Mouse (Mus musculus): ENCODE measurements around the gene Skap1. TPM values are rescaled to one million over a fixed set of nuclear protein-coding genes. Genes with fewer than 3 reads are reported as not detected.
"Not testable (repeated sequence)": the region's sequence is repeated elsewhere in the genome, so short reads cannot be mapped to it uniquely, and the experiment has no call there.

The Skap1 gene
- polyA plus RNA-seq, 1 experiment from 2014 or later = 1.1 TPM

DNA sequence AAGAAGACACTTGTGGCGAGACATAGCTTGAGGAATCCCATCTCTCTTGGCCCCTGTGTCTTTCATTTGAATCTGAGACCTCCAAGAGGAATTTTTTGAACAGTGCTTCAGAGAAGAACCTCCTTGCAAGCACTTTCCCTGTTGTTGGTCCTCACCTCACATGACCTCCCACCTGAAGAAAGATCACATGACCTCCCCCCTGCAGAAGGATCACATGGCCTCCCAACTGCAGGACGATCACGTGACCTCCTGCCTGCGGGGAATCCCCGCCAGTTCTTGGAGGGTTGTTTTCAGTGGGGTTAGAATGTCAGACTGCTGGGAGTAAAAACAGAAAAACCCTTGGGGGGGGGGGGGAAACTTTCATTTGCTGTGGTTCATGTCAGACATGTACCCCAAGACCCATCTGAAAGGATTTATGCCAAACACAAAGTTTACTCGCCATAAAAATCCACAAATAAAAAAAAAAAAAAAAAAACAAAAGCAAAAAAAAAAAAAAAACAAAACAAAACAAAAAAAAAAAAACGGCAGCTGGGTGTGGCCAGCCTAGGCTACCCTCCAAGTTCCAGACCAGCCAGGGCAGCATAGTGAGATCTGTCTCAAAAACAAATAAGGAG, 232.6 kb downstream of the Skap1 start:
- 31% methylated on average over 7 of the region's 7 CpGs for WGBS
- Histone ChIP-seq H3K4me1 (no peaks in the 10 kb centered on the region), H3K27me3 (replicated peaks) (peaks cover 8% of the 10 kb centered on the region; the same call in 1 of the 2 replicates), H3K4me3 (no peak overlapping the region), H3K9ac (no peak overlapping the region), H3K9me3 (no peaks in the 10 kb centered on the region), H3K27ac (replicated peaks) (no peak overlapping the region), H3K36me3 (no peaks in the 10 kb centered on the region), H3K4me2 (no peak overlapping the region)
- ATAC-seq (ENCODE audit: extremely low read depth, insufficient number of reproducible peaks, low FRiP score, low TSS enrichment) = no peak

DNA sequence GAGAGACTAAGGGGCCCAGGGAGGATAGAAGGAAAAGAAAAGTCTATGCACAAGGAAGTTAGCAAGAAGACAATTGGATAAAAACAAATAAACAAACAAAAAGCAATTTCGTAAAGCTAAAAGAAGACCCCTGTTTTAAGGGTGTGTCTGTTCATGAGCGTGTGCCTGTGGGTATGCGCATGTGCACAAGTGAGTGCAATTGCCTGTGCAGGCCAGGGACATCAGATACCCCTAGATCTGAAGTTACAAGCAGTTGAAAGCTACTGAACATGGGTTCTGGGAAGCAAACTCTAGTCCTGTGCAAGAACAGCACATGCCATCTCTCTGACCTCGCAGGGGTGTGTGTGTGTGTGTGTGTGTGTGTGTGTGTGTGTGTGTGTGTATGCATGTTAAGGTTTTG, 233.1 kb downstream of the Skap1 start:
- WGBS = 76% methylated on average over 4 of the region's 4 CpGs

GRCm38 (mm10) chr11:96703813-96704212, 239.4 kb downstream of the Skap1 start:
- Histone ChIP-seq H3K4me3 (no peak overlapping the region), H3K9me3 (no peaks in the 10 kb centered on the region), H3K4me2 (no peak overlapping the region), H3K27ac (replicated peaks) (no peak overlapping the region), H3K4me1 (no peaks in the 10 kb centered on the region), H3K27me3 (replicated peaks) (peaks cover 49% of the 10 kb centered on the region), H3K36me3 (no peaks in the 10 kb centered on the region), H3K9ac (no peak overlapping the region)
- 67% methylated on average over 8 of the region's 8 CpGs for WGBS
- no peak for ATAC-seq (ENCODE audit: extremely low read depth, insufficient number of reproducible peaks, low FRiP score, low TSS enrichment)

More for the DNA sequence above, 233.1 kb downstream of the Skap1 start:
- H3K4me2 ChIP-seq = no peak overlapping the region
- ATAC-seq (ENCODE audit: extremely low read depth, insufficient number of reproducible peaks, low FRiP score, low TSS enrichment) = no peak
- no peaks in the 10 kb centered on the region for H3K4me1 ChIP-seq
- H3K9ac ChIP-seq = no peak overlapping the region
- H3K27me3 ChIP-seq (replicated peaks) = peaks cover 9% of the 10 kb centered on the region
- no peaks in the 10 kb centered on the region for H3K36me3 ChIP-seq
- H3K27ac ChIP-seq (replicated peaks) = no peak overlapping the region
- H3K4me3 ChIP-seq = no peak overlapping the region
- H3K9me3 ChIP-seq = no peaks in the 10 kb centered on the region

DNA sequence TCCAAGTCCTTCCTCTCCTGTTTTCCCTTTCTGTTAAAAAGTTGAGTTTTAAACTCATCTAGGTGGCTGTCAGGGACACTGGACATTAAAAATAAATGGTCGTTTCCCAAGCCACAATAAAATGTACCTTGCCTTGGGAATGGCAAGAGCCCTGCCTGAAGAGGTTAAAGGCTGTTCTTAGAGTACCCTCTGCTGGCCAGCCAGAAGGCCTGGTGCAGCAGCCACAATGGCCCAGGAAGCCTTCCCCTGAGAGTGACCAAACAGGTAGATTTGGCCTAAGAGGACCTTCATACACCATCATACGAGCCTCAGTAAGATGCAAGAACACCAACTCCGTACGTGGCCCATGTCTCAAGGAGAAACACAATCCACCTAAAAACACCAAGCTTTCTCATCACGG, 246.9 kb downstream of the Skap1 start:
- Histone ChIP-seq H3K36me3 (no peaks in the 10 kb centered on the region), H3K27ac (replicated peaks) (no peak overlapping the region), H3K4me2 (no peak overlapping the region), H3K27me3 (replicated peaks) (peaks cover 24% of the 10 kb centered on the region), H3K9me3 (no peaks in the 10 kb centered on the region), H3K4me1 (no peaks in the 10 kb centered on the region), H3K9ac (no peak overlapping the region), H3K4me3 (no peak overlapping the region)
- 69% methylated on average over 5 of the region's 5 CpGs for WGBS
- ATAC-seq (ENCODE audit: extremely low read depth, insufficient number of reproducible peaks, low FRiP score, low TSS enrichment) = no peak

DNA sequence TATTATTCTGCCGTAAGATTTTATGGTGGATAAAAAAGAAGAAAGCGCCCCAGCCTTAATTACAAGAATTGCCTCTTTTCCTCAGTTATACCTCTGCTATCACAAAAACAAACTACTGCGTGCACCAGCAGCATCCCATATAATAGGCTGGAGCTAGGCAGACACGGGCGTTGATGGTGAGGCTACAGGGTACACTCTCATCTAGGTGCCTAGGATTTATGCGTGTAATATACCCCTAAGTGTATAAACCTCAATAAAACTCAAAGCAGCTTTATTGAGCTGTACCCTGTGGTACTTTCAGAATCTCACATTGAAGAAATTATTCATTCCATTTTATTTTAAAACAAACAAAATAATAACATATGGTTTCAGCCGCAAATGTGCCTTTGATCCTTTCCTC, 247.3 kb downstream of the Skap1 start:
- no peak overlapping the region for H3K4me2 ChIP-seq
- H3K27ac ChIP-seq (replicated peaks) = no peak overlapping the region
- H3K4me3 ChIP-seq = no peak overlapping the region
- no peak overlapping the region for H3K9ac ChIP-seq
- WGBS = 90% methylated on average over 7 of the region's 7 CpGs
- peaks cover 21% of the 10 kb centered on the region for H3K27me3 ChIP-seq (replicated peaks)
- no peaks in the 10 kb centered on the region for H3K9me3 ChIP-seq
- ATAC-seq (ENCODE audit: extremely low read depth, insufficient number of reproducible peaks, low FRiP score, low TSS enrichment) = no peak
- H3K4me1 ChIP-seq = no peaks in the 10 kb centered on the region
- H3K36me3 ChIP-seq = no peaks in the 10 kb centered on the region

DNA sequence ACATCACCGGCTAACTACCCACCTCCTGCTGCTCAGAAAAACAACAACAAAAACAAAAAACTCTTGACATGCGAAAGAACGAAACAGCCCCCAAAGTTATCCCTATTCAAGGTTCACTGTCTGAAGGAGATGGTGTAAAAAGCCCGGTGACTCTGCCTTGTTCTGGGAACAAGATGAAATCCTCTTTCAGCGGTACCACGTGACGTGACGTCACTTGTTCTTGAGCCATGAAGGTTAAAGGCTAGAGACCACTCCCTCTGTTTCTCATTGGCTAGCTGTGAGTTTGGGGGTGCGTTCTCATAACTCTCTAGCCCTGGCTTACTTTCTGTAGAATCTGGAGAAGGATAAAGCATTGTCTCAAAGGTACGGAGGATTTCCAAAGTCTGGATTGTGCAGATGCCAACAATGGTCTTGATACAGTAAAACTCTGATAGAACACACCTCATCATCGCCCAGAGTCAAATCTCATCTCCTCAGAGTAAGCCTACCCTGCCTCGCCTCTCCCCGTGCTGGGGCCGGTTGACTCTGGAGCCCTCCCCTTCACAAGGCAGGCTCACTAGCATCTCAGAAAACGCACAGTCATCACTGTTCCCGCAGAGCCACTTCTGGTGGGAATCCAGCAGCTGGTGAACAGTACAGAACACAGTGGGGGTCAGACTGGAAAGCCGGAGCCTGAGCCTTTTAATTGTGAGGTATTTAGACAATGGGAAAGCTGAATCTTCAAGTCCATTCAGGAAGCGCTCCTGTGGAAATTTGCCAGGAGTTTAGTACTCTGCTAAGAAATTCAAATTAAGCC, 249.0 kb downstream of the Skap1 start:
- Histone ChIP-seq H3K36me3 (no peaks in the 10 kb centered on the region), H3K27ac (replicated peaks) (no peak overlapping the region), H3K4me3 (no peak overlapping the region), H3K27me3 (replicated peaks) (peaks cover 4% of the 10 kb centered on the region), H3K9me3 (no peaks in the 10 kb centered on the region), H3K4me2 (peak overlapping the region; percentile 19), H3K4me1 (no peaks in the 10 kb centered on the region), H3K9ac (no peak overlapping the region)
- no peak for ATAC-seq (ENCODE audit: extremely low read depth, insufficient number of reproducible peaks, low FRiP score, low TSS enrichment)
- WGBS = 50% methylated on average over 18 of the region's 18 CpGs

DNA sequence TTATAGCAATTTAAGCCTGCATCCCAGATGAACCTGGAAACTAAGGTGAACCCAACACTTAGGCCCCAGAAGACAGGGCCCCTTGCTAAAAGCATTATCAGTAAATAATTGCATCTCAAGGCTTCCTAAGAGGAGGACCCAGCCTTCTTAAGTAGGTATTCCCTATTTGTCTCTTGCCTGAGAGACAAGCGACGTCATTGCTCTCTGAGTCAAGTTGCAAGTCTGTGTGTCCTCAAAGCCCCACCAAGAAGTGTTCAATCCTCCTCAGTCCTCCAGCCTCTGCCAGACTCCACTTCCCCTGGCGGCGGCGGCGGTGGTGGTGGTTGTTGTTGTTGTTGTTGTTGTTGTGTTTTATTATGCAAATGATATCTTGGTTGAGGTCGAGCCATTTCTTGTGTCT, 249.6 kb downstream of the Skap1 start:
- H3K9me3 ChIP-seq = no peaks in the 10 kb centered on the region
- no peak for ATAC-seq (ENCODE audit: extremely low read depth, insufficient number of reproducible peaks, low FRiP score, low TSS enrichment)
- 64% methylated on average over 7 of the region's 7 CpGs for WGBS

GRCm38 (mm10) chr11:96715168-96715567, 250.8 kb downstream of the Skap1 start:
- H3K4me3 ChIP-seq; H3K27me3 ChIP-seq (replicated peaks): not testable (repeated sequence)
- 64% methylated on average over 5 of the region's 5 CpGs for WGBS

More for the DNA sequence above, 249.6 kb downstream of the Skap1 start:
- Histone ChIP-seq H3K27me3 (replicated peaks) (no peaks in the 10 kb centered on the region; the same call in 1 of the 2 replicates), H3K27ac (replicated peaks) (no peak overlapping the region), H3K4me1 (no peaks in the 10 kb centered on the region), H3K9ac (no peak overlapping the region), H3K36me3 (no peaks in the 10 kb centered on the region), H3K4me3 (no peak overlapping the region), H3K4me2 (peak overlapping the region; percentile 19; the same call in 1 of the 2 replicates)

GRCm38 (mm10) chr11:96718609-96719008, 254.2 kb downstream of the Skap1 start:
- no peaks in the 10 kb centered on the region for H3K4me1 ChIP-seq
- peaks cover 8% of the 10 kb centered on the region; the same call in 1 of the 2 replicates for H3K27me3 ChIP-seq (replicated peaks)
- no peak for ATAC-seq (ENCODE audit: extremely low read depth, insufficient number of reproducible peaks, low FRiP score, low TSS enrichment)
- H3K9me3 ChIP-seq = no peaks in the 10 kb centered on the region
- no peak overlapping the region for H3K9ac ChIP-seq
- no peak overlapping the region for H3K4me2 ChIP-seq
- H3K27ac ChIP-seq (replicated peaks) = no peak overlapping the region
- H3K36me3 ChIP-seq = no peaks in the 10 kb centered on the region
- H3K4me3 ChIP-seq = no peak overlapping the region
- 56% methylated on average over 7 of the region's 7 CpGs for WGBS

More at GRCm38 (mm10) chr11:96715168-96715567, 250.8 kb downstream of the Skap1 start:
- H3K36me3 ChIP-seq; H3K27ac ChIP-seq (replicated peaks); H3K9me3 ChIP-seq; H3K4me2 ChIP-seq; H3K9ac ChIP-seq; H3K4me1 ChIP-seq; ATAC-seq (ENCODE audit: extremely low read depth, insufficient number of reproducible peaks, low FRiP score, low TSS enrichment): not testable (repeated sequence)

GRCm38 (mm10) chr11:96725833-96726232, 261.4 kb downstream of the Skap1 start:
- 25% methylated on average over 1 of the region's 1 CpGs for WGBS
- Histone ChIP-seq H3K27me3 (replicated peaks) (peaks cover 2% of the 10 kb centered on the region), H3K4me1 (peaks cover 11% of the 10 kb centered on the region), H3K9ac (no peak overlapping the region), H3K27ac (replicated peaks) (no peak overlapping the region), H3K9me3 (no peaks in the 10 kb centered on the region), H3K4me2 (no peak overlapping the region), H3K36me3 (no peaks in the 10 kb centered on the region), H3K4me3 (no peak overlapping the region)
- ATAC-seq (ENCODE audit: extremely low read depth, insufficient number of reproducible peaks, low FRiP score, low TSS enrichment) = no peak

- 57% methylated on average over 2 of the region's 2 CpGs for WGBS
These were observed 264.2 kb downstream of the Skap1 start for GRCm38 (mm10) chr11:96728577-96728976.

More at GRCm38 (mm10) chr11:96728577-96728976, 264.2 kb downstream of the Skap1 start:
- Histone ChIP-seq H3K4me1 (peaks cover 11% of the 10 kb centered on the region), H3K4me3 (no peak overlapping the region), H3K9me3 (no peaks in the 10 kb centered on the region), H3K9ac (no peak overlapping the region), H3K27ac (replicated peaks) (no peak overlapping the region), H3K36me3 (no peaks in the 10 kb centered on the region), H3K4me2 (no peak overlapping the region), H3K27me3 (replicated peaks) (peaks cover 3% of the 10 kb centered on the region; the same call in 1 of the 2 replicates)
- no peak for ATAC-seq (ENCODE audit: extremely low read depth, insufficient number of reproducible peaks, low FRiP score, low TSS enrichment)

Data from heart, embryonic 13.5 days (tissue).